Mouse (Mus musculus) heart, adult 2 months (tissue): Measurements from ENCODE around the gene 1700113H08Rik. TPM values are rescaled to one million over a fixed set of nuclear protein-coding genes. Genes with fewer than 3 reads are reported as not detected.

ENCODE experiments used
- DNase-seq, 2 experiments: peaks; one replicate each; pipeline ENCODE4 v3.0.0; 2021
- H3K27ac ChIP-seq: fragments of 200-600 bp; 2 replicates; pipeline ENCODE4 v1.8.1; 2022
- H3K27me3 ChIP-seq: fragments of 200-500 bp; 2 replicates; pipeline ENCODE4 v1.6.1; 2012; ENCODE audit warnings: mild to moderate bottlenecking, low read length, inconsistent platforms, mixed read lengths; ENCODE audit not compliant: control insufficient read depth, insufficient read depth
- H3K36me3 ChIP-seq: fragments of 200-500 bp; 2 replicates; pipeline ENCODE4 v1.6.1; 2012; ENCODE audit warnings: low read length, inconsistent platforms; ENCODE audit not compliant: control insufficient read depth, insufficient read depth
- H3K4me1 ChIP-seq: fragments of 200-500 bp; 2 replicates; pipeline ENCODE4 v1.6.1; 2011; ENCODE audit warnings: low read length; ENCODE audit not compliant: control insufficient read depth, insufficient read depth
- H3K4me3 ChIP-seq: fragments of 200-600 bp; 2 replicates; pipeline ENCODE4 v1.8.1; 2022
- H3K79me2 ChIP-seq: fragments of 200-500 bp; replicated peaks from 2 replicates; pipeline ENCODE4 v1.6.1; 2012; ENCODE audit warnings: mild to moderate bottlenecking, inconsistent platforms, low read length, moderate library complexity, mixed read lengths; ENCODE audit not compliant: control insufficient read depth, insufficient read depth
- H3K9ac ChIP-seq: fragments of 200-500 bp; 2 replicates; pipeline ENCODE4 v1.6.1; 2012; ENCODE audit warnings: low read depth, mild to moderate bottlenecking, control low read depth, inconsistent platforms, low read length, mixed read lengths
- CTCF ChIP-seq: fragments of 200-600 bp; IDR thresholded peaks from 2 replicates; pipeline ENCODE4 v1.8.1; 2022; ENCODE audit warnings: antibody characterized with exemption, mild to moderate bottlenecking, moderate library complexity
- EP300 ChIP-seq: fragments of 200-500 bp; IDR thresholded peaks from 2 replicates; pipeline ENCODE4 v1.6.1; 2011; ENCODE audit warnings: low read depth, low read length, control low read depth; ENCODE audit not compliant: insufficient read depth
- POLR2A ChIP-seq: fragments of 200-500 bp; IDR thresholded peaks from 2 replicates; pipeline ENCODE4 v1.6.1; 2011; ENCODE audit warnings: mild to moderate bottlenecking, low read depth, low read length, control low read depth; ENCODE audit not compliant: insufficient read depth
- WGBS: fragments of 180-500 bp; shearing (Covaris S2); methylation state at CpG from one replicate; pipeline ENCODE4 v1.1.7; 2018; 5-methylcytosine and 5-hydroxymethylcytosine counted together
- intact Hi-C: fragments of 180-260 bp; cut with DNase I; formaldehyde crosslinking; loops from one replicate; pipeline ENCODE4 v1.15.1; 2025
- polyA plus RNA-seq: library from polyadenylated mRNA; depleted of rRNA; stranded (reverse); fragments of >200 nt; gene quantifications from 2 replicates; pipeline ENCODE4 v1.2.3, GENCODE M21; 2012
- total RNA-seq, 2 experiments: library from RNA; stranded (reverse); gene quantifications; 2 replicates each; pipeline ENCODE4 v1.2.3; 2021

1700113H08Rik gene
- total and polyA plus RNA-seq, 3 experiments: 0.12 TPM; not detected in 2

GRCm38 (mm10) chr10:87102455-87102854 is 44.6 kb downstream of the 1700113H08Rik start:
- H3K9ac ChIP-seq: no peak overlapping the region
- TF ChIP-seq CTCF (no peak), EP300 (no peak), POLR2A (no peak)
- H3K4me1 ChIP-seq: no peaks in the 10 kb centered on the region
- no peak for DNase-seq
- H3K27me3 ChIP-seq: no peaks in the 10 kb centered on the region
- 86% methylated on average over 13 of the region's 13 CpGs for WGBS
- intact Hi-C loops: no loop called here
- H3K4me3 ChIP-seq: no peak overlapping the region
- H3K79me2 ChIP-seq: no peaks in the 10 kb centered on the region
- H3K27ac ChIP-seq: no peak overlapping the region
- H3K36me3 ChIP-seq: no peaks in the 10 kb centered on the region

GRCm38 (mm10) chr10:87103286-87103685 is 45.4 kb downstream of the 1700113H08Rik start:
- no peaks in the 10 kb centered on the region for H3K27me3 ChIP-seq
- no peak overlapping the region for H3K4me3 ChIP-seq
- intact Hi-C loops: no loop called here
- TF ChIP-seq EP300 (no peak), CTCF (no peak), POLR2A (no peak)
- H3K36me3 ChIP-seq: no peaks in the 10 kb centered on the region
- no peaks in the 10 kb centered on the region for H3K79me2 ChIP-seq
- no peak overlapping the region for H3K9ac ChIP-seq
- H3K27ac ChIP-seq: no peak overlapping the region
- no peaks in the 10 kb centered on the region for H3K4me1 ChIP-seq
- 77% methylated on average over 8 of the region's 8 CpGs for WGBS
- no peak for DNase-seq

- Histone ChIP-seq H3K27ac (no peak overlapping the region), H3K79me2 (no peaks in the 10 kb centered on the region), H3K4me3 (no peak overlapping the region), H3K9ac (no peak overlapping the region), H3K4me1 (no peaks in the 10 kb centered on the region), H3K27me3 (no peaks in the 10 kb centered on the region), H3K36me3 (no peaks in the 10 kb centered on the region)
- DNase-seq: peak in 1 of 2 experiments; percentile 16
- 65% methylated on average over 9 of the region's 9 CpGs for WGBS
- intact Hi-C loops: no loop called here
- TF ChIP-seq POLR2A: no peak
- no peak for TF ChIP-seq CTCF
- TF ChIP-seq EP300: no peak
Measured at GRCm38 (mm10) chr10:87107565-87108297, 49.9 kb downstream of the 1700113H08Rik start.

- Histone ChIP-seq H3K27ac (no peak overlapping the region), H3K79me2 (no peaks in the 10 kb centered on the region), H3K4me3 (no peak overlapping the region), H3K9ac (no peak overlapping the region), H3K36me3 (no peaks in the 10 kb centered on the region), H3K4me1 (no peaks in the 10 kb centered on the region), H3K27me3 (no peaks in the 10 kb centered on the region)
- TF ChIP-seq CTCF: no peak
- no peak for TF ChIP-seq POLR2A
- TF ChIP-seq EP300: no peak
- intact Hi-C loops: no loop called here
- WGBS: 82% methylated on average over 6 of the region's 6 CpGs
- DNase-seq: no peak
Measured at GRCm38 (mm10) chr10:87108333-87108732, 50.5 kb downstream of the 1700113H08Rik start.

- DNase-seq: no peak
- no peak overlapping the region for H3K4me3 ChIP-seq
- no peaks in the 10 kb centered on the region for H3K79me2 ChIP-seq
- no peak overlapping the region for H3K27ac ChIP-seq
- no peak overlapping the region for H3K9ac ChIP-seq
- 75% methylated on average over 10 of the region's 10 CpGs for WGBS
- no peak for TF ChIP-seq CTCF
- TF ChIP-seq EP300: no peak
- TF ChIP-seq POLR2A: no peak
- no peaks in the 10 kb centered on the region for H3K36me3 ChIP-seq
- no peaks in the 10 kb centered on the region for H3K27me3 ChIP-seq
- intact Hi-C loops: no loop called here
- no peaks in the 10 kb centered on the region for H3K4me1 ChIP-seq
Measured at GRCm38 (mm10) chr10:87109038-87109771, 51.4 kb downstream of the 1700113H08Rik start.

- Histone ChIP-seq H3K36me3 (no peaks in the 10 kb centered on the region), H3K9ac (no peak overlapping the region), H3K79me2 (no peaks in the 10 kb centered on the region), H3K27me3 (no peaks in the 10 kb centered on the region), H3K4me1 (no peaks in the 10 kb centered on the region), H3K4me3 (no peak overlapping the region), H3K27ac (no peak overlapping the region)
- DNase-seq: no peak
- intact Hi-C loops: no loop called here
- no peak for TF ChIP-seq EP300
- no peak for TF ChIP-seq CTCF
- no peak for TF ChIP-seq POLR2A
- WGBS: 85% methylated on average over 3 of the region's 3 CpGs
Measured at GRCm38 (mm10) chr10:87110909-87111308, 53.1 kb downstream of the 1700113H08Rik start.
